Mouse (Mus musculus): ENCODE data around the gene Fxyd7.

The Fxyd7 gene

DNA sequence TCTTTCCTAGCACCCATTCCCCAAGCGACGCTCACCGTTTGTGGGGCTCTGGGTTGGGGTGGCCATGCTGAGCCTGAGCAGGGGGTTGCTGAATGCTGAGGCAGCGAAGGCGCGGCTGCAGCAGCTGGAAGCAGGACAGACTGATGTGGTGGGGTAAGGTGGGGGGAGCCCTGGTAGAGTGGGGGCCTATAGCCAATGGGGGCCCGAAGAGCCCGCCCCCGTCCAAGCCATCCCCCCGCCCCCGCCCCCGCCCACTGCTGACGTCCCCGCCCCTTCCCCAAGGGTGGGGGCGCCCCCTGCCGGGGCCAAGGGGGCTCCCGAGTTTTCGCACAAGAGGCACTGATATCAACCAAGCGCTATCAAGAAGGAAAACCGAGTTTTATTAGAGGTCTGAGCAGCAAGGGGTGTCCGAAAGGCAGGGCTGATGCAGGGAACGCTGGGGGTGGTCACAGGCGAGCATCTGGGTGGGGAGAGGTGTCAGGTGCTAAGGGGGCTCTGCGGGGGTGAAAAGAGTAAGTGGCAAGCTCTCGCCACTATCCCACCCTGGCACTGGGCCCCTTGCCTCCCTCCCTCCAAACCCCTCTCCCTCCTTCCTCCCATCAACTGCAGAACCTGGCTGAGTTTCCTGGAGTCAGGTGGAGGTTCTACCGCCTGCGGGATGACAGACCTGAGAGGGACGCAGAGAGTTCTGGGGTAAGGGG is at the start of gene Fxyd7:
Gene Fxyd7, minus strand, starts transcription at position 147 of the 701 bp plus-strand sequence.
- DNase-seq (ENCODE audit: low spot score): no peak

DNA sequence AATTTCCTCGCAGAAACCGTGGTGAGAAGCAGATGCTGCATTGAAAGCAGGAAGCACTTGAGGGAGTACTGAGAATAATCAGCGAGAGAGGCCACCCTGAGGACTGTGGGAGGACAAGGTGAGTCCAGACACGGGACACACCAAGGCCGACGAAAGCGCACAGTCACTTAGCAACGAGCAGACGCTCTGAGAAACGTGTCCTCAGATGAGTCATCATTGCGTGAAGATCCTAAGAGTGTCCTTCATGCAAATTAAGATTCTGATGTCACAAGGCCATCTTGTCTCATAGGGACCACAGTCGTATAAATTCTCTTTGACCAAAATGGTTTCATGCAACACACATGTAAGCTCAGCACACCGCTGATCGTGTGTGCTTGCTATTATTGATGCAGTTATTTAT is 49.5 kb upstream of the Fxyd7 start:
- no peak for DNase-seq (ENCODE audit: low spot score)

DNA sequence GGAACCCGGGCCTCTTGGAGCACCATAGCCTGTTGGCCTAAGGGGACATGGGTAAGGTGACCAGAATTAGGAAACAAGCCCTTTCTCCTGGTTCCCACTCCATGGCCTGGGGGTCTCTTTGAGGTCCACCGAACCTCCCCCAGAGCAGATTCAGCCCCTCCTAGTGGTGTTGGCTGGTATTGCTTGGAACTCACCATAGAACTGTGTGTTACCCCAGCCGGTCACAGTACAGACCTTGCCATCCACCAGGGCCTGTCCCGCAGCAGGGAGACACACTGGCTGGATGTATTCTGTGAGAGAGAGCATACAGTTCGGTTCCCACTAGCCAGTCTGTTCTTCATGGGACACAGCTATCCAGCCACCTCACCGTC is 48.3 kb upstream of the Fxyd7 start:
- DNase-seq (ENCODE audit: low spot score): no peak

DNA sequence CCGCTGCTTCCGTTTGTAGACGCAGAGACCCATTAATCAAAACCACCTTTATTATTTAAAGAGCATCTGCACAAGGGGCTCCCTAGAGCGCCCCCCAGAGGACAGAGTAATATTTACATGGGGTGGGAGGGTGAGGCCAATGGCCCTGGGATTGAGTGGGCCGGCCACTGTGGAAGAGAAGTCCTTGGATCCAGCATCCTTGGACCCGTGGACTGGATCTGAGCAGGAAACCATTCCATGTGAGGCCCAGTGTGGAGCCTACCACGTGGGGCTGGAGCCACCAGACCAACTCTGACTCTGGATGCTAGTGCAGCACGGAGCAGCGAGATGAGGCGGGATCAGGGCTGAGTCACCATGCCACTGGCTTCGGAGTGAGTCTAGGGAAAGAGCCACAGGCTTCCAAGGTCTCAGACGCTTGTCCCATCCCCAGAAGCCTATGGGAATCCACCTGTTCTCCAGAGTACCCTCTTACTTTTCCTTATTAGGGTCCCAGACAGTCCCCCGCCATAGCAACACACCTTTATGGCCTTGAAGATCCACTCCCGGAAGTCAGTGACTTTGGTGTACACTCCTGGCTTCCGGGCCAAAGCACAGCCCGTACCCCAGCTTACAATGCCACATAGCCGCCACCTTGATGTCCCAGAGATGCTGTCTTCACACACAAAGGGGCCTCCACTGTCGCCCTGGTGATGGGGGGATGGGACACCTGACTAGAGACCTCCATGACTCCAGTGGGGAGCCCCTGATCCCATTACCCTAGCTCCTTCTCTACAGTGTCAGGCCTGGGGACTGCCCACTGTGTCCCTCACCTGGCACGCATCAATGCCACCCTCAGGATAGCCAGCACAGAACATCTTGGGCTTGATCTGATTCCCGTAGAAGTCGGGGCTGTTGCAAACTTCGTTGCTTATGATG is 47.7 kb upstream of the Fxyd7 start:
- no peak for DNase-seq (ENCODE audit: low spot score)

DNA sequence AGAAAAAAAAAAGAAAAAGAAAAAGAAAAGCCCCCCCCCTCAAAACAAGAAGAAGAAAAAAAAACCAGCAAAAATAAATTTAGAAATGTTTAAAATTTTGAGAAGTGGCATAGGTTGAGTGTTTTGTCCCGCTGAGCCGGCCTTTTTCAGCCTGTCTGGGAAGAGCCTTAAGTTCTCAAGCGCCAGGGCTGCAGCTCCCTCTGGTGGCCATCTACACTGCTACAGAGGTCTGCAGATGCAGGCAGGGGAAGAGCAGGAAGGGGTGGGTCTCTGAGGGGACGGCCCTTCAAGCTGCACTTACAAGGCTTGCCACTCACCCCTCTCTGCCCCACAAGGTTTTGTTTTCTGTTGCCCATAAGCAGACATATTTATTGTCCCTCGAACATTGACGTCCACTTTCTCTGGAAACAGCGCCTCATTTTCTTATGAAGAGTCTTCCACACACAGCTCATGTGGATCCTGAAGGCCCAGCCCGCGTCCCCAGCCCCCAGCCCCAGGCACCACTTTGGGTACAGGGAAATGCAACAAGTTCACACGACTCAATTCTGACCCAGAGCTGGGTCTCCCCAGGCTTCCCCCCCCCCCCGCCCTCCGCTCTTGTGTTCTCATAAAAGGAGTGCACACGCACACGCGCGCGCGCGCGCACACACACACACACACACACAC is 46.4 kb upstream of the Fxyd7 start:
- DNase-seq (ENCODE audit: low spot score): peak; percentile 91

DNA sequence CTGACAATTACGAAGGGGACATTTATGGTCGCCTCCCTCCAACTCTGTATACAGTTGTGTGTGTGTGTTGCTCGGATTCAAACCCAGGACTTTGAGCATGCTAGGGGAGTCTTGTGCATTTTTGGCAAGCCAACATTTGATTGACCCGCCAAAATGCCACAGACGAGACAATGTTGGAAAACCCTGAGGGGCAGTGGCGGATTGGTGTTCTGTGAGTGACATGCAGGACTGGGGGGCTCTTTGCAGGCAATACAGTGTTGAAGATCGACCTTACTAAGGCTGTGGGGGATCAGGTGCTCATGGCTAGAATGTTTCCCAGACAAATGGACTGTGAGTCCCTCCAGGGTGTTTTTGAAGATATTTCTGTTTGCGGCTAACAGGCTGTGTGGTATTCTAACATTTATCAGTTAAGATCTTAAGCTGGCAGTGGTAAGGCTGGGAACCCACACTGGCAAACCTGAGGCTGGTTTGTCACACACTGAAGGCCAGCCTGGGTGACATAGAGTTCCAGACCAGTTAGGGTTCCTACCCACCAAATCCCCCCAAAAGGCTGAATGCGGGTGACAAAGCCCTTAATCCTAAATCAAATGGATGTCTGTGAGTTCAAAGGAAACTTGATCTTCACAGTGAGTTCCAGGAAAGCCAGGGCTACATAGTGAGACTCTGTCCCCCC is 45.8 kb upstream of the Fxyd7 start:
- no peak for DNase-seq (ENCODE audit: low spot score)

DNA sequence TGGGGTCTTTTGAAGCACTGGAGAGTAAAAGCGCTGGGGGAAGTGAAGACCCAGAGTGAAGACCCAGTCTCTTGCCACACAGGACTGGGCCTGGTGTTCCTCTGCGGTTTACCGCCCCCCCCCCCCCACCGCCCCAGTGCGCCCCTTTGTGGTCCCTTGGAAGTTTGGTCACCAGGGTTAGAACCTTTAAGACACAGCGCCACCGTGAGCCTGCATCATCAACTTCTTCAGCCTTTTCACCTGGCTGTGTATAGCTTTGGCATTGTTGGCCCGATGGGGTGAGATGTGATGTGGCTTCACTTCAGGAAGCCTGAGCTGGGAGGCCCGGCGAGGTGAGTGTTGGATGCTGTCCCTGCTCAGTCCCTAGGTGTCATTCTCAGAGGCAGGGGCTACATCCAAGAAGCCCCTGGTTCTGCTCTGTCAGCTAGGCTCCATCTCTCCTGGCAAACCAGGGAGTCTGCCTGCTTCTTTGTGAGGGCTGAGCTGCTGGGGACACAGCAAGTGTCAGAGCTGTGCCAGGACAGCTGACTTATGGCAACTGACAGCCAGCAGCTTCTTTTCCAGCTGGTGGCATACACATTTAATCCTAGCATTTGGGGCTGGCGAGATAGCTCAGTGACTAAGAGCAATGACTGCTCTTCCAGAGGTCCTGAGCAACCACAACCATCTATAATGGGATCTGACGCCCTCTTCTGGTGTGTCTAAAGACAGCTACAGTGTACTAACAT is 43.7 kb upstream of the Fxyd7 start:
- DNase-seq (ENCODE audit: low spot score): no peak

DNA sequence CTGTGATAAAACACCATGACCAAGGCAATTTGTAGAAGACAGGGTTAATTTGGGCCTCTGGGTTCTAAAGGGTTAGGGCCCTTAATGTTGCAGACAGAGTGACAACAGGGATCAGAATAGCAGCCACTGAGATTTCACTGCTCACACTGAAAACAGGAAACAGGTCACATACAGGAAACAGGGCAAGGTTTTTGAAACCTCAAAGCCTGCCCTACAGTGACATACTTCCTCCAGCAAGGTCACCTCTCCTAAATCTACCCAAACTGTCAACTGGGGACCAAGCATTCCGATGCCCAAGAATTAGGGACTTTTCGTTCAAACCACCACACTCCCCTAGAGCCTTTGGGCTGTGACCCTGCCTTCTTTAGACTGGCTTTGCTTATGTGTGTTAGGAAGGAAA is 38.5 kb upstream of the Fxyd7 start:
- DNase-seq (ENCODE audit: low spot score): no peak

DNA sequence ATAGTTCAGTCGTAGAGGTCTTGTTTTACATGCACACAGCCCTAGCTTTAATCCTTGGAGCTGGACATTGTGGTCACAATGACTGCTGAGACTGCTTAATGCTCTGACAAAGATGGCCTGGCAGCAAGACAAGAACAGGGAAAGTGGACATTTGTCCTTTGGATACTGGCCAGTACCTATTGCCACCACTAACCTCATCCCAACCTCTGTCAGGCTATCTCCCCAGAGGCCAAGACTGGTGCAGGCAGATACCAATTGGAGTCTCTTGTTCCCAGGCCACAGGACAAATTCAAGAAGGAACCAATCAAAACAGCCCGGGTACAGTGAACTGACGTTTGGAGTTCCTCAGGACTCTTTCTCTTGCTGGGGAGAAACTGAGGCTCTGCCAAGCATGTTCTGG is 36.9 kb upstream of the Fxyd7 start:
- peak; percentile 87 for DNase-seq (ENCODE audit: low spot score)

DNA sequence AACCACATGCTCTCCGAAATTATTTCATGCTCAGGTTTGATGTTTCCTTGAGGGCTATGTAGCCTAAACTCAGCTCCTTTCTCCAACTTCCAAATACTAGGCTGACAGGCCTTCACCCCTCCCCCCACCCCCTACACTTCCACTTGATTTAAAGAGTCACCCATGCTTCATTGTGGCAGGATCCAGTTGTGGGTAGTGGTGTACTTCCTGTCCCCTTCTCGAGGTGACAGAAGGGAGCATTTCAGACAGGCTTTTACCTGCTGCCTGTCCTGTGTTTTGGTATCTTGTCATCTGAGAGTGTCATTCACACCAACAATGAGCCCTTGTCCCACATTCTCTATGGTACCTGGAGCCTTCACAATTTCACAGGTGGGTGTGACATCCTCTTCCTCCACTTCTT is 36.0 kb upstream of the Fxyd7 start:
- DNase-seq (ENCODE audit: low spot score): no peak

DNA sequence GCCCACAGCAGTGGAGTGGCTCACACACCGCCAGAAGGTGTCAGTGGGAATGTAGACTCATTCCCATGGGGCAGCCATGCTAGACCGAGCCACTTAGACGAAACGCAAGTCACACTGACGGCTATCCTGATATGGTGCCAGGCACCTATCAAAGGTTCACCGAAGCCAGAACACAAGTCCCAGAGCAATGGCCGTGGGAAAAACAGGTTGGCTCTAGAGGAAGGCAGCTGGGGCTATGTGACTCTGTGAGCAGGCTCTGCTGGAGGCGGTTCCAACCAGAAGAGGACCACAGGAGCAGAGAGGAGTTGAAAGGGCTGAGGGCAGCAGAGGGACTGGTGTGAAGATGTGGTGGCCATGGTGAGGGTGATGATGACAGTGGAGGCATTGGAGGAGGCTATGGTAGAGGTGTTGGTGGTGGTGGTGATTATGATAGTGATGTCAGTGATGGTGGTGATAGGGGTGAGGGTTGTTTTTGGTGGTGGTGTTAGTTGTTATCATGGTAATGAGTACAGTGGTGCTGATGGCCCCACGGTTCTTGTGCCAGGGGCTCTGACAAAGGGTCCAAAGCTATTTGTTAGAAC is 35.0 kb upstream of the Fxyd7 start:
- no peak for DNase-seq (ENCODE audit: low spot score)

DNA sequence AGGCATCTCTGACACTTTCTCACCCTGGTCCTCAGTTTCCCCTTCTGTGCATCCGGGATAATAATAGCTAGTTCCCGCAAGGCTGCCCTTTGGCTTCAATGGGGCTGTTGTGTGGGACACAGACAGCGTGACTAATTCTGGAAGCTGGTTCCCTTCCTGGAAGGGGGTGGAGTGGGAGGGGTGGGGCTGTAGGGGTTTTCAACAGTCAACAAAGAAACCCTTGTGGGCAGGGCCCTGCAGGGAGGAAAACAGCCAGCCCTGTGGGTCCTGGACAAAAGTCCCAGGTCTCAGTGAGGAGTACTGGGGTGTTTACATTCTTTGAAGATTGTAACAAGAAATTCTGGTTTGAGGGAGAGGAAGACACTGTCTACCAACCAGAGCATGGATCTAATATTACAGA is 33.9 kb upstream of the Fxyd7 start:
- DNase-seq (ENCODE audit: low spot score): peak; percentile 49

DNA sequence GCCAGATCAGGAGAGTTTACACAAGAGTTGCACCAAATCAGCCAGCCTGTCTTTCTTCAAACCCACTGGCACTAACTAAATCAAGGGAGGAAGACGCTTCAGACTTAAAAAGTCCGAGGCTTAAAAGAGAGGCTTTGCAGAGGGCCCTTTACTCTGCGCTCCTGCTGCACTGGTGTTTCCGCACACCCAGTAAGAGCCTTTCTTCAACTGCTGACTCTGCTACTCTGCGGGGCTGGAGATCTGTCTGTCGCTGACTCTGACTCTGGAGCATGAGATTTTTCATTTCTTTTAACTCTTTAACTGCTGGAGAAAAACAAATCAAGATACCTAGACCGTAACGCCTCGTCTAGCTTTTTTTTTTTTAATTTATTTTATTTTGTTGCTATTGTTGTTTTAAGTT is 32.9 kb upstream of the Fxyd7 start:
- no peak for DNase-seq (ENCODE audit: low spot score)

DNA sequence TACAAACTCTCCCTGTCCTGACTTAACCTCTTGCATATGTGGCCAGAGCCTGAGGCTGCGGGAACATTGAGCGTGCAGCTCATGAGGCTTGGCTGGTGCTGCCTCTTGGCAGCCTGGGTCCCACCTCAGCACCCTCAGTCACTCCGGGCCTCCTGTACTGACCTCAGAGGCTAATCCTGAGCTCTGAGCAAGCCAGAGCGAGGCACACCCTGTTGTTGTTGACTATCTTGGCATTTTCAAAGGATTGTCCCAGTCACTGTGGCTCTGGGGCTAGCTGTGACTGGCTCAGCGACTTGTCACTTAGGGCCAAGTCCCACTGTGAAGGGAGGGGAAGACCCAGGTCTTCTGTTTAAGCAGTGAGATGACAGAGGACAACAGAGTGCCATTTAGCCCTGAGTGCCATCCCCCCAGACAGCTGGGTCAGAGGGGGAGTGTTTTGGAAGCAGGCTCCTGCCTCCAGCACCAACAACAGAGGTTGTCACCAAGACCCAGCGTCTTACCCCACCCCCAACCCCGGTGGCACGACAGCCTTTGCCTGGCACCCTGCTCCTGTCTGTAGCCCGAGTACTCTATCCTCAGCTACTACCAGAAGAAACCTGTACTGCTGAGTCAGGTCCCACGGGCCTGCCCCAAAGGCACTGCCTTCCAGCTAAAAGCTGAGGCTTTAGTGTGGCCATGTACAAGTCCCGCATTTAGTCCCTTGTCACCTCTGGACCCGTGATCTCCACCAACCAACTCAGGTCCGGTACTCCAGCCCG is 31.7 kb upstream of the Fxyd7 start:
- DNase-seq (ENCODE audit: low spot score): peak; percentile 86

DNA sequence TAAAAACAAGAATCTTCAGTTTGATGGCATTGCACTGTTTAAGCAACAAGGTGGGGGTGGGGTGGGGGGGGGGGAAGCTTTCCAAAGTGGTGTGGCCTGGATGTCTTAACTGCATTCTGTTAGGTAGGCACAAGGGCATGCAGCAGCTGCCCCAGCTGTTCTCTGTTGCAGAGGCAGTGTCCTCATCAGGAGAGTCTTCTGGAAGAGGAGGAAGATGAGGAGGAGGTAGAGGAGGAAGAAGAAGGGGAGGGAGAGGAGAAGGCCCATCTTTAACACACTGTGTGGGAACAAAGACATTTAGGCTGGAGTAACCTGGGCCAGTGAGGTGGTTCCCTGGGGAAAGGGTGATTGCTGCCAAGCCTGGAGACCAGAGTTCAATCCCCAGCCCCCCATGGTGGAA is 30.8 kb upstream of the Fxyd7 start:
- peak; percentile 53 for DNase-seq (ENCODE audit: low spot score)

DNA sequence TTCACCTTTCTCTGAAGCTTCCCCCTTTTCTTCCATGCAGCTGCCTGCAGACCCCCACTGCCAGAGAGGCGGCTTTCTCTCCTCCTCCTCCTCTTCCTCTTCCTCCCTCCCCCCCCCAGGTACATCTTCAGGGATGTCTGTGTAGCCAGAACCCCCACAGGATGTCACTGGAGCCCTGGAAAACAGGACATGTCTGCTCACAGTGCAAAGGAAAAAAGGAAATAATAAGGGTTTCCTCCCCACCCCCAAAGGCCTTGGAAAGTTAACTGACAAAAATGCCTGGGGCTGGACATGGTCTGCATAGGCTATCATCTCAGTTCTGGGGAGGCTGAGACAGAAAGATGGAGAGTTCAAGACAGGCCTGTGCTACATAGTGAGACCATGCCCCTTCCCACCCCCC is 29.8 kb upstream of the Fxyd7 start:
- no peak for DNase-seq (ENCODE audit: low spot score)

DNA sequence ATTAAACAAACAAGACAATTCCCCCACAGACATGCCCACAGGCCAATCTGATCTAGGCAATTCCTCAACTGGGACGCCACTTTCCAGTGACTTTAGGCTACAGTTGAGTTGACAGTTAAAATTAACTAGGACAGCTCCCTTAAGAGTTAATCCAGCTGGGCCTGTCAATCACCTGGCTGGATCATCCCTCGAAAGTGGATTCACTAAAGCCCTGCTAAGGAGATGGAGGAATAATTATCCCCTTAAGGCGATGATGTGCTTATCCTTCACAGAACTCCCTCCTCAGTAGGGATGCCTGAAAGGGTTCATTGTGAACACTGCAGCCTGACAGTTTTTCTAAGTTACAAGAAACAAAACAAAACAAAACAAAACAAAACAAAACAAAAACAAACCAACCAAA is 29.3 kb upstream of the Fxyd7 start:
- no peak for DNase-seq (ENCODE audit: low spot score)

DNA sequence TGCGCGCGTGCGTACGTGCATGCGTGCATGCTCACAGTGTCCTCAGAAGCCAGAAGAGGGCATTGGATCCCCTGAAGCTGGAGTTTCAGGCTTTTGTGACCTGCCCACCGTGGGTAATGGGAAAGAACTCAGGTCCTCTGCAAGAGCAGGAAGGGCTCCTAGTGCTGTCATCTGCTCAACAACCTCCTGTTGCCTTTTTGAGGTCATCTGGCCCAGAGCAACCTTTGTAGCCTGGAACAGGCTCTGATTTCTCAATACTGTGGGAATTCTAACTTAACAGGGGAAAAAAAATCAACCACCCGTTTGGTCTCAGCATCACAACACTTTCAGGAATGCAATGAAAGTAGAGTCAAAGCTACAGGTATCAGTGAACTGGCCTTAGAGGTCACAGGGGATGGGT is 28.4 kb upstream of the Fxyd7 start:
- peak; percentile 33 for DNase-seq (ENCODE audit: low spot score)

DNA sequence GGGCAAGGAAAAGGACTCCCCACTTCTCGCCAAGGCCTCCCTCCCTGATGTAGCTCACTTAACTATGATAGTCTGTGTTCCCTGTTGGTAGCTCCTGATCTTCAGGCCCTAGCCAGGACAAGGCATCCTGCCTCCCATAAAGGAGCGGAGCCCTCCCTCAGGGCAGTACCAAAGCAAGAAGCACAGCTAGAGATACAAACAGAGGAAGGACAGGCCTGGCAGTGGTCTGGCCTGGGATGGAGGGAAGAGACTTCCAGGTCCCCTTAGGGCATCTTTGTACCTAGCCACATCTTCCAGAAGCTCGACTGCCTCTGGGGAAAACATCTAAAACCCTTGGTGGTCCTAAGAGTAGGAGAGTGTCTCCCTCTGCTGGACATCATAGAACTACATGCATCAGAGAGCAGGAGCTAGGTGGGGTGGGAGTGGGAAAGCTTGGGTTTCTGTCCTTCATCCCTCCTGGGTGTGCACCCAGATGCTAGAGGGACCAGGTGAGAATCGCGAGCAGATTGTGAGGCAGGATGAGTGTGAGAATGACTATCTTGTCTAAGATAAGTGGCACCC is 26.7 kb upstream of the Fxyd7 start:
- DNase-seq (ENCODE audit: low spot score): peak; percentile 58

DNA sequence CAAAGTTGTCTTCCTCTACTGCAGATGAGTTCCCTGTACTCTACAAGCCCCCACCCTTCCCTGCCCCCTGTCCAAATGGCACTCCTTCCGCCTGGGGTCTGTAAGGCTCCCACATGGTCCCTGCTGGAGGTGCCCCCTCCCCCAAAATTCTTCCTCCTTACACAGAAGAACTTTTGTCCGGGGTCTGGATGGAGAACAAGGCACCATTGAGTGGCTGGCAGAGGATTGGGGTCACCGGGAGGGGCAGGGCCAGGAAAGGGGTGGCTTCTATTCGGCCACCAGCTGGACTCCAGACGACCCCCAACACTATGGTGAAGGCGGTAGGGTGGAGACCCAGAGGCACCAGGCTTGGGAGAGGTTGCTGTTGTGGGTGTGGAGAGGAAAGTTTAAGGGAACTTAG is 26.2 kb upstream of the Fxyd7 start:
- no peak for DNase-seq (ENCODE audit: low spot score)
